Mouse (Mus musculus): ENCODE data around the gene Rspry1.
A peak's percentile ranks its signal among the peaks of the same experiment; 100 is the strongest.

The Rspry1 gene

DNA sequence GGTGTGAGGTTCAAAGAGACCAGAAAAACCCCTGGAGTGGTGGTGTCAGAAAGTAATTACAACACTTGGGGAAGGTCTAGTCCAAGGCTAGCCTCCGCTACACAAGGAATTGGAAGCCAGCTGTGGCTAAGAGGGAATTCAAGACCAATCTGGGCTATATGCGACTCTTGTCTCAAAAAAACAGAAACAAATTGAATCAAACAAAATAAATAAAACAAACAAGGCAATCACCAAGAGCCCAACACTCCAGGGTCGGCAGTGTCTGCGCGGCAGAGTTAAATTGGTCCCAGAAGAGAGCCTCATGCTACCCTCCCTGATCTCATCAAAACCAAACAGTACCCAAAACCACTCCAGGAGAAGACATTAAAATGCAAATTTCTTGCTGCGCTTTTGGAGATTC, 93.0 kb downstream of the Rspry1 start:
- DNase-seq: no peak

DNA sequence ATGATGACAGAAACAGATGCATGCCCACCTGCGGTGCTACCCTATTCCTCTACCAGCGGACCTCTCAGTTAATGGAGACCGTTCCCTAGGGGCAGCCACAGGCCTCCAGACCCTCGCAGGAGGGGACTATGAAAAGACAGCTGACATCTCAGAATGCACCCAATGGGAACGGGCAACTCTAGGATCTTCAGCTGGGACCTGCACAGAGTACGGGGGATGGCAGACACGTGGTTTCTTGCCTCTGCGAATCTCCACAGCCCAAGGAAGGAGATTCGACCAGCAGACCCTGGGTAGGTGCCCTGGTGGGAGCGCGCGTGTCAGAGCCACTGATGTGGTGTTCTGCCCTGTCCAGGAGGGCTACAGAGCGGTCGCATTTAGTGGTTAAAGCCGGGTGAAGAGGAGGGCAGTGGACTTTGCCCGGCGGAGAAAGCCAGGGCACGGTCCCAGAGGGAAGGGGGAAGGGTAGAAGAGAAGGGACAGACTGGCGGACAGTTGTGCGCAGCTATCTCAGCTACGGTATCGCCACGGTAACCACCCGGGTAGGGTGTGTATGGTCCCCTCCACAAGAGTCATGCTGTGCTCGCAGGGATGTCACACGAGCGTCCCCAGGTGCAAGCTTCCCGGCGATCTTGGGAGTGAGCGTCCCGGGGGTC, 93.7 kb downstream of the Rspry1 start:
- DNase-seq: peak; percentile 79

DNA sequence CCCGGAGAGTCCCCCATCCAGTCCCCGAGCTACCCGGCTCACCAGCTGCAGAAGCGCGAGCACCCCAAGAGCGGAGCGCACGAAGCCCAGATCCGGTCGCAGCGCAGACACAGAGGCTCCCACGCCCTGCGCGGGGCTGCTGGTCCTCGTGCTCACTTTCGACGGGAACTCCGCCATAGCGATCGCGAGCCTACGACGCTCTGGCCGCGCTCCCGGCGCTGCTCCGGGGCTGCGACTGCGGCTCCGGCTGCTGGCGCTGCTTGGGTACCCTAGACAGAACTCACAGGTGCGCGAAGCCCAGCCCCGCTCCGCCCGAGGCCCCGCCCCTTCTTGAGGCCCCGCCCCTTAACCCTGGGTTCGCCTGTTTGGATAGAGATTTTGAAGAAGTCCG, 94.3 kb downstream of the Rspry1 start, which contains the start of gene Pllp:
TSS of gene Pllp (minus strand) at position 285 of the 391 bp plus-strand sequence.
- DNase-seq: peak; percentile 70

DNA sequence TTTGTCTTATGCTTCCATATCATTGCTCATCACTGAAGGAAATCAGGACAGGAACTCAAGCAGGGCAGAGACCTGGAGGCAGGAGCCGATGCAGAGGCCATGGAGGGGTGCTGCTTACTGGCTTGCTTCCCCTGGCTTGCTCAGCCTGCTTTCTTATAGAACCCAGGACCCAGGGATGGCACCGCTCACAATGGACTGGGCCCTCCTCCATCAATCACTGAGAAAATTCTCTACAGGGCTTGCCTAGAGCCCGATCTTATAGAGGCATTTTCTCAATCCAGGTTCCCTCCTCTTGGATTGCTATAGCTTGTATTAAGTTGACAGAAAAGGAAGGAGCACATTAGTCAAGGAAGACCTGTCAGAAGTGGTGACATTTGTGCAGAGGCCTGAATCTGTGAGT, 94.8 kb downstream of the Rspry1 start:
- DNase-seq: no peak

DNA sequence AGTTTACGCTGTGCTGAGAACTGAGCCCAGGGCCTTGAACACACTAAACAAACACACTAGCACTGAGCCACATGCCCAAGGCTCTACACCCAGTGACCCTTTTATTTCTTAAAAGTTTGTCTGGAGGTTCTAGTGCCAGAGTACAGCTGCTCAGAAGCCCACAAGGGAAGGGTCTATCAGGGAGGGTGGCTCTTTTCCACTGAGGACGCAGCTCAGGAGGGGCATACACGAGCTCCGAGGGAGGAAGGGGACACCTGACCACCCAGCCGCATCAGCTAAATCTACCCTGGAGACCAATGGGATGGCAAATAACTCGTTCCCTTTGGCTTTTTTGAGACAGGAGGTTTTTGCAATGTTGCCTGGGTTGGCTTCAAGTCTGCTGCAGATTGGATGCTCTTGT, 96.2 kb downstream of the Rspry1 start:
- DNase-seq: no peak

DNA sequence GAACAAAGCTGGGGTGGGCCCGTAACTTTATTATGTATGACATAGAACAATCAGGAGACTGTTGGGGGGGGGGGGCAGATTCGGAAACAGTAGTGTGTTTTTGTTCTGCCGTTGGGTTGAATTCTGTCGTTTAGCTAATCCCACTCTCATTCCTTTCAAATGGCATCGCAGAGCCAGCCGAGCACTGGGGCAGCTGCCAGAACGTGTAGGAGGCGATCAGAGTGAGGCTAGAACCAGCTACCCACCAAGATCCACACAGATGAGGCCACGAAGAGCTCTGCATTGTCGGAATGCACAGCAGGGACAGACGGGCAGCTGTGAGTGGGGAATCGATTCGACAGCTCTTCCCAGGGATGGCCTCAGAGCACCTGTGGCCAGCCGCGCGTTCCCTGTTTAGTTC, 97.6 kb downstream of the Rspry1 start:
- DNase-seq: no peak

DNA sequence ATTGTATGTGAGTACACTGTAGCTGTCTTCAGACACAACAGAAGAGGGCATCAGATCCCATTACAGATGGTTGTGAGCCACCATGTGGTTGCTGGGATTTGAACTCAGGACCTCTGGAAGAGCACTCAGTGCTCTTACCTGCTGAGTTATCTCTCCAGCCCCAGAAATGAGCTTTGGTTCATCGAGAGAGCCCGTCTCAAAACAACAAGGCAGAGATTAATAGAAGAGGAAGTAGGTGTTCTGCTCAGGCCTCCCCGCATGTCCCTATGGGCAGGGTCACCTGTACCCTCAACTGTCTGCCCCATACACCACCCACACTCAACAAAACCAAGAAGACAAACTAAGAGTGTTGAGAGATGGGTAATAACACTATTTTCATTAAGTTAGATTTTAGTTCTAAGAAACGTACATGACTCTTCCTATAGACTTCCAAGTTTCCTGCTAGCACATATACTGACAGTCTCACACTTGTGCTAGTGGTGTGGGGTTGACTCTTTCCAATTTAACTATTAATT, 98.7 kb downstream of the Rspry1 start:
- no peak for DNase-seq

DNA sequence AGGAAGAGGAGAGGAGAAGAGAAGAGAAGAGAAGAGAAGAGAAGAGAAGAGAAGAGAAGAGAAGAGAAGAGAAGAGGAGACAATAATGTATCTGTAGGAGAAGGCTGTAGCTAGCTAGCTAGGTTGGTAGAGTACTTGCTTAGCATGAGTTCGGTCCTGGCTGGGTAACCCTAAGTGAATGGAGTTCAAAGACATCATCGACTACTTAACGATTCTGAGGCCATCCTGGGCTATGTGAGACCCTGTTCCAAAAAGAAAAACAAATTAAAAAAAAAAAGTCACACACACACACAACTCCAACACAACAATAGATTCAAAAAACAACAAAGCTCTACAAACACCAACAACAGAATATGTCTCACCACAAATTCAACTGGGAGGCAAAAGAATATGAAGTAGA, 100.4 kb downstream of the Rspry1 start:
- DNase-seq: no peak

DNA sequence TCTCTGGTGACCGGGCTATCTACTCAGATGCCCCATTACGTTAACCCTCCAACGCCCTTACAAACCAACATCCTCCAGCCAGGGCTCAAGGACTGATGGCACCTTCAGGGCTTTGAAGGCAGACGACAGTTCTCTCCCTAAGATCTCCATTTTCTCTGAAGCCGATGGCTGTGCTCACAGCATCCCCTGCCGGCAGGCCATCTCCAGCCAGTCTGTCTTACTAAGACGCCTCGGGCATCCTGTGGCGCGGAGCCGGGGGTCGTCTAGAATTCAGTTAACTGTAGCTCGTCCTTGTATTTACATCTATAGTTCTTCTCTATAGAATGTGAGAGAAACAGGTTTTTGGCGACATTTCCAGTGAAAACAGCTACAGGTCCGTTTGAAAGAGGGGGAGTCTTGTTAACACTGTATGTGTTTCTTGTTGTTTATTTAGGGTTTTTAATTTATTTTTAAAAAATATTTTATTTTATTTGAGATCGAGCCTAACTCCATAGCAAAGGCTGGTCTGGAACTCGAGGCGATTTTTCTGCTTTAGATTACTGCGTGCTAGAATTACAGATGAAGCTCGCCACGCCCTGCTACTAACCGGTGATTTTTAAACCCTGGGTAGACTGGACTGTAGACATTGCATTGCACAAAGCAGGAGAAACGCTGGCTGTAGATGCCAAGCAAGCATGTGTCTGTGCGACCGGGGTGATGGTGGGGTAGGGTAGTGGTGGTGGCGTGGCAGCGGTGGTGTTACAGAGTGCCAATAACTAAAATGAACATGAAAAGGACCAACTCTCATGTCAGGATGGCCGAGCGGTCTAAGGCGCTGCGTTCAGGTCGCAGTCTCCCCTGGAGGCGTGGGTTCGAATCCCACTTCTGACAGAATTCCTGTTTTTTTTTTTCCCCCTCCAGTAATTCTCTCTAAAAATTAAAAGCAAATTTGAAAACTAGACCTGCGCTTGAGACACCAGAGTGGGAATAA, 101.4 kb downstream of the Rspry1 start:
- DNase-seq: peak; percentile 89

DNA sequence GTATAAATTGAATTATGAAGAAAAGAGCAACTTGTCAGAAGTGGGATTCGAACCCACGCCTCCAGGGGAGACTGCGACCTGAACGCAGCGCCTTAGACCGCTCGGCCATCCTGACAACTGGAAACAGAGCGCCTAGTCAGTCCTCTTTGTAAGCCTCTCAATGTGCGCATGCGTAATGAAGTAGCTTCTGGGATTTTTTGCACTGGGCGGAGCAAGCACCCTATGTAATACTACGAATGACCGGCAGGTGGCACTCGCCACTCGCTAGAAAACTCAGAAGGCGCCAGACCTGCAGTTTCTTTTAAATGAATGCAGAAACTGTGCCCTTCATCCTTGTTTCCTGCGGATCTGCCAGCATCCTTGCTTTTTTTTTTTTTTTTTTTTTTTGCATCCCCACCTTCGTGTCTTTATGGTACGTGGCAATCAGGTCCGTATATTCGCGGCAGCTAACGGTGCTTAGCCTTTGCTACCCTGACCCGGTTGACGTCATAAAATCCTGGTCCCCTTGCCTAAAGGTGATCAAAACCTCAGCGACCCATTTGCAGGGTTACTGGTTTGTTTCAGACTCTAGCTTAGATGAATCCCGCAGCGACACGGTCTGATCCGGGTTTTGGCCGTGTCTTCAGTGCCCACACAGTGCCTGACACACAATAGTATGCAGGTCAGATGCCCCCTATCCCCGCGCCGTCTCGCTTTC, 102.4 kb downstream of the Rspry1 start:
- peak; percentile 99 for DNase-seq

DNA sequence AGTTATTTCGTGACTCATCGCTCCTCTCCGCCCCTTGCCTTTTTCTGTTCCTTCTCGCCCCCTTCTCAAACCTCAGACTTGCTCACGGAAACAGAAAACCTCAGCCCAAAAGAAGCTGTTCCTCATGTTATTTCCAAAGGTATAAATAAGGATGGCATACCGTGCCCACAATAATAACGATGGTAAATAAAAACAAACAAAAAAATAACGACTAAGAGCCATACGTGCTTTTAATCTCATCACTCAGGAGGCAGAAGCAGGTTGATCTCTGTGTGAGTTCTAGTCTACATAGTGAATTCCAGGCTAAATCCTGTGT, 102.9 kb downstream of the Rspry1 start:
- DNase-seq: no peak

DNA sequence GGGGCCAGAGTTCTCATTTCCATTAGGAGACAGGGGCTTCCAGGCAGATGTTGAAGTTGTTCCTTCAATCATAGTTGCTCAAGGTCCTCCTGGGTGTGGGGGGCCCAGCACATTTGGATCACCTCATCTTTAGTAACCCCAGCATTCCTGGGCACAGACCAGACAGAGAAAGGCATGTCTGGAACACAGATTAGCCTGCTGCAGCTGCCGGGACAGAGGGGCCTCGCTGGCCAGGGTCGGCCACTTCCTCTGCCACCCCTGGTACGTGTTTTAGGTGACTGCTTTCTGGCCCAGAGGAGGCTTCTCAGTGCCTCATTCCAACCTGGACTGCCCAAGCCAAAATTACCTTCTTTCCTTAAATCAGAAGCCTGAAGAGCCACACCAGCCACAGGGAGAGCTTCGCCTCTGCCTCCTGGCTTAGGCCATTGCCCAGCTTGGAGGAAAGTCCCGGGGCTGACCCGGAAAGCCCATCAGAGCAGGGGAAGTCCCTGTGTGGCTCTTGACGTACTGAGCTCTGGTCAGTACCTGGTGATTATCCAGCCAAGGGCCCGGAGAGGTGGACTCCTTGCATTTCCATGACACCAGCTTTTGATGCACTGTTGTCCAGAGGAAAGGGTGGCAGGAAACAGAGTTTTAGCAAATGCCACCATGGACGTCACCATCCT, 104.0 kb downstream of the Rspry1 start:
- no peak for DNase-seq

DNA sequence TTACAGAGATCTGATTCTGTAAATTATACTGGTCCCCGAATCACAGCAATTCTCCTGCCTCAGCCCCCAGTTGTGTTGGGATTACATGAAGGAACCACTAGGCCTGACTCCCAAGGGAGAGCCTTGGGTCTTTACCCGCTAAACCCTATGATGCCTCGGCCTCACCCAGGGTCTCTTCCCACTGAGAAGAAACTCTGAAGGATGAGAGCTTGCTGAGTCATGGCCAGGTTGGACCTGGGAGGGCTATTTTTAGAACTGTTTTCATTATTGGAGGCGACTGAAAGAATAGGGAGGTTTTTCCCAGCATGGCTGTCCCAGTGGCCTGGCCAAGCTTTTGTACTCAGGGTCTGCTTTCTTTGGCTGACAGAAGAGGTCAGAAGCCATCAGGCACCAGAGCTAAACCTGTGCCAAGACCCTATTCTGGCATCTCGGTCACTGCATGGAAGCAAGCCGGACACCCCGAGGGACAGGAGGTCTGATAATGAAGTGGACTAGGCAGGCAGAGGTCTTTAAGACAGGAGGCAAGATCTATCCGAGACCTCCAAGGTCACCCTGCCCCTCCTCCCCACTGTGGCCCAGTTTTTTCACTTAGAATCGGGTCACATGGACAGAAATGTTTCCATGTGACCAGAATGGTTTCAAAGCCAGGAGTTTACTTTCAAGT, 105.1 kb downstream of the Rspry1 start:
- peak; percentile 60 for DNase-seq
